Mouse (Mus musculus): Measurements from ENCODE around the gene Lyst. TPM values are rescaled to one million over a fixed set of nuclear protein-coding genes. Genes with fewer than 3 reads are reported as not detected.

Gene Lyst
- polyA plus RNA-seq, 1 experiment from 2014 or later: 2.6 TPM

- no peaks in the 10 kb centered on the region for H3K36me3 ChIP-seq (ENCODE audit: control insufficient read depth, insufficient read depth, low read length)
- 26% methylated on average over 1 of the region's 1 CpGs for WGBS
- H3K9me3 ChIP-seq (ENCODE audit: control insufficient read depth, low read length): no peaks in the 10 kb centered on the region
- no peak overlapping the region for H3K9ac ChIP-seq (ENCODE audit: low read length)
- H3K4me3 ChIP-seq (ENCODE audit: low read depth, low read length): no peak overlapping the region
- H3K27me3 ChIP-seq (ENCODE audit: control insufficient read depth, insufficient read depth, low read length): no peaks in the 10 kb centered on the region
- no peak overlapping the region for H3K27ac ChIP-seq (replicated peaks)
- no peak for DNase-seq (ENCODE audit: low spot score)
- TF ChIP-seq EP300 (optimal IDR thresholded peaks at IDR 0.05) (no peak), CTCF (IDR thresholded peaks at IDR 0.05; ENCODE audit: low read depth) (no peak)
- no peak for ATAC-seq (ENCODE audit: low FRiP score, low TSS enrichment)
- H3K4me1 ChIP-seq (replicated peaks; ENCODE audit: control insufficient read depth, insufficient read depth): no peaks in the 10 kb centered on the region
- H3K4me2 ChIP-seq (replicated peaks; ENCODE audit: low read depth): no peak overlapping the region
Measured at GRCm38 (mm10) chr13:13608311-13608710, 18.1 kb downstream of the Lyst start.

- ATAC-seq (ENCODE audit: low FRiP score, low TSS enrichment) (no peak), DNase-seq (ENCODE audit: low spot score) (no peak)
- H3K4me1 ChIP-seq (replicated peaks; ENCODE audit: control insufficient read depth, insufficient read depth): no peaks in the 10 kb centered on the region
- H3K27ac ChIP-seq (replicated peaks): no peak overlapping the region
- H3K9me3 ChIP-seq (ENCODE audit: control insufficient read depth, low read length): no peaks in the 10 kb centered on the region
- H3K36me3 ChIP-seq (ENCODE audit: control insufficient read depth, insufficient read depth, low read length): no peaks in the 10 kb centered on the region
- 56% methylated on average over 2 of the region's 2 CpGs for WGBS
- no peak overlapping the region for H3K4me3 ChIP-seq (ENCODE audit: low read depth, low read length)
- H3K9ac ChIP-seq (ENCODE audit: low read length): no peak overlapping the region
- no peak overlapping the region for H3K4me2 ChIP-seq (replicated peaks; ENCODE audit: low read depth)
- TF ChIP-seq EP300 (optimal IDR thresholded peaks at IDR 0.05): no peak
- TF ChIP-seq CTCF (IDR thresholded peaks at IDR 0.05; ENCODE audit: low read depth): no peak
- no peaks in the 10 kb centered on the region for H3K27me3 ChIP-seq (ENCODE audit: control insufficient read depth, insufficient read depth, low read length)
Measured at GRCm38 (mm10) chr13:13609655-13610054, 19.5 kb downstream of the Lyst start.

- TF ChIP-seq CTCF (IDR thresholded peaks at IDR 0.05; ENCODE audit: low read depth) (peak; percentile 78), EP300 (optimal IDR thresholded peaks at IDR 0.05) (no peak)
- H3K4me1 ChIP-seq (replicated peaks; ENCODE audit: control insufficient read depth, insufficient read depth): no peaks in the 10 kb centered on the region
- ATAC-seq (ENCODE audit: low FRiP score, low TSS enrichment) (0 out of 2 replicates have a peak, but pooled peaks have one; percentile 57), DNase-seq (ENCODE audit: low spot score) (peak; percentile 23)
- no peak overlapping the region for H3K9ac ChIP-seq (ENCODE audit: low read length)
- no peak overlapping the region for H3K27ac ChIP-seq (replicated peaks)
- H3K4me3 ChIP-seq (ENCODE audit: low read depth, low read length): no peak overlapping the region
- no peaks in the 10 kb centered on the region for H3K36me3 ChIP-seq (ENCODE audit: control insufficient read depth, insufficient read depth, low read length)
- H3K9me3 ChIP-seq (ENCODE audit: control insufficient read depth, low read length): no peaks in the 10 kb centered on the region
- no peak overlapping the region for H3K4me2 ChIP-seq (replicated peaks; ENCODE audit: low read depth)
- 74% methylated on average over 1 of the region's 1 CpGs for WGBS
- H3K27me3 ChIP-seq (ENCODE audit: control insufficient read depth, insufficient read depth, low read length): no peaks in the 10 kb centered on the region
Measured at GRCm38 (mm10) chr13:13612882-13613281, 22.7 kb downstream of the Lyst start.

- DNase-seq (ENCODE audit: low spot score): no peak
- TF ChIP-seq EP300 (optimal IDR thresholded peaks at IDR 0.05) (no peak), CTCF (IDR thresholded peaks at IDR 0.05; ENCODE audit: low read depth) (no peak)
- 97% methylated on average over 4 of the region's 4 CpGs for WGBS
Measured at GRCm38 (mm10) chr13:13614235-13614634, 24.0 kb downstream of the Lyst start.

GRCm38 (mm10) chr13:13621456-13621855 is 31.3 kb downstream of the Lyst start:
- Histone ChIP-seq H3K4me3 (ENCODE audit: low read depth, low read length) (no peak overlapping the region), H3K36me3 (ENCODE audit: control insufficient read depth, insufficient read depth, low read length) (no peaks in the 10 kb centered on the region; the same call in 1 of the 2 replicates), H3K9me3 (ENCODE audit: control insufficient read depth, low read length) (no peaks in the 10 kb centered on the region), H3K4me1 (replicated peaks; ENCODE audit: control insufficient read depth, insufficient read depth) (no peaks in the 10 kb centered on the region), H3K9ac (ENCODE audit: low read length) (no peak overlapping the region), H3K27me3 (ENCODE audit: control insufficient read depth, insufficient read depth, low read length) (no peaks in the 10 kb centered on the region), H3K4me2 (replicated peaks; ENCODE audit: low read depth) (no peak overlapping the region), H3K27ac (replicated peaks) (no peak overlapping the region)
- no peak for TF ChIP-seq CTCF (IDR thresholded peaks at IDR 0.05; ENCODE audit: low read depth)
- no peak for TF ChIP-seq EP300 (optimal IDR thresholded peaks at IDR 0.05)
- ATAC-seq (ENCODE audit: low FRiP score, low TSS enrichment) (no peak), DNase-seq (ENCODE audit: low spot score) (no peak)
- WGBS: 81% methylated on average over 5 of the region's 5 CpGs

More at GRCm38 (mm10) chr13:13614235-13614634, 24.0 kb downstream of the Lyst start:
- H3K27me3 ChIP-seq (ENCODE audit: control insufficient read depth, insufficient read depth, low read length): no peaks in the 10 kb centered on the region
- no peak overlapping the region for H3K27ac ChIP-seq (replicated peaks)
- no peak overlapping the region for H3K9ac ChIP-seq (ENCODE audit: low read length)
- no peak for ATAC-seq (ENCODE audit: low FRiP score, low TSS enrichment)
- no peak overlapping the region for H3K4me3 ChIP-seq (ENCODE audit: low read depth, low read length)
- no peaks in the 10 kb centered on the region for H3K36me3 ChIP-seq (ENCODE audit: control insufficient read depth, insufficient read depth, low read length)
- no peaks in the 10 kb centered on the region for H3K9me3 ChIP-seq (ENCODE audit: control insufficient read depth, low read length)
- no peak overlapping the region for H3K4me2 ChIP-seq (replicated peaks; ENCODE audit: low read depth)
- no peaks in the 10 kb centered on the region for H3K4me1 ChIP-seq (replicated peaks; ENCODE audit: control insufficient read depth, insufficient read depth)

- Histone ChIP-seq H3K36me3 (ENCODE audit: control insufficient read depth, insufficient read depth, low read length) (no peaks in the 10 kb centered on the region; the same call in 1 of the 2 replicates), H3K4me3 (ENCODE audit: low read depth, low read length) (no peak overlapping the region), H3K4me2 (replicated peaks; ENCODE audit: low read depth) (no peak overlapping the region), H3K27ac (replicated peaks) (no peak overlapping the region), H3K27me3 (ENCODE audit: control insufficient read depth, insufficient read depth, low read length) (no peaks in the 10 kb centered on the region), H3K9ac (ENCODE audit: low read length) (no peak overlapping the region), H3K4me1 (replicated peaks; ENCODE audit: control insufficient read depth, insufficient read depth) (no peaks in the 10 kb centered on the region), H3K9me3 (ENCODE audit: control insufficient read depth, low read length) (no peaks in the 10 kb centered on the region)
- no peak for DNase-seq (ENCODE audit: low spot score)
- TF ChIP-seq EP300 (optimal IDR thresholded peaks at IDR 0.05) (no peak), CTCF (IDR thresholded peaks at IDR 0.05; ENCODE audit: low read depth) (no peak)
- no peak for ATAC-seq (ENCODE audit: low FRiP score, low TSS enrichment)
- 76% methylated on average over 3 of the region's 3 CpGs for WGBS
Measured at GRCm38 (mm10) chr13:13622565-13622964, 32.4 kb downstream of the Lyst start.

Measured in stomach, postnatal 0 days (tissue).